Mouse (Mus musculus): ENCODE results near the gene Dip2c. TPM values are rescaled to one million over a fixed set of nuclear protein-coding genes. Genes with fewer than 3 reads are reported as not detected.

Dip2c gene
- total and polyA plus RNA-seq, 3 experiments = 8.0 to 26.8 (median 18.8) TPM

GRCm38 (mm10) chr13:9538556-9538955 is 262.2 kb downstream of the Dip2c start:
- no peak for DNase-seq

- DNase-seq = peak; percentile 6
Measured at GRCm38 (mm10) chr13:9547698-9548344, 271.5 kb downstream of the Dip2c start.

- no peak for DNase-seq
Measured at GRCm38 (mm10) chr13:9562099-9562498, 285.8 kb downstream of the Dip2c start.

- peak; percentile 51 for DNase-seq
Measured at GRCm38 (mm10) chr13:9562921-9563320, 286.6 kb downstream of the Dip2c start.

- DNase-seq = peak; percentile 13
Measured at GRCm38 (mm10) chr13:9568852-9569251, 292.5 kb downstream of the Dip2c start.

- DNase-seq = peak; percentile 61
Measured at GRCm38 (mm10) chr13:9576686-9577085, 300.4 kb downstream of the Dip2c start.

- DNase-seq = peak; percentile 56
Measured at GRCm38 (mm10) chr13:9578456-9578855, 302.1 kb downstream of the Dip2c start.

- DNase-seq = no peak
Measured at GRCm38 (mm10) chr13:9581821-9582220, 305.5 kb downstream of the Dip2c start.

GRCm38 (mm10) chr13:9583579-9583978 is 307.3 kb downstream of the Dip2c start:
- no peak for DNase-seq

- DNase-seq = no peak
Measured at GRCm38 (mm10) chr13:9599334-9600096, 323.2 kb downstream of the Dip2c start.

GRCm38 (mm10) chr13:9601350-9601749 is 325.0 kb downstream of the Dip2c start:
- no peak for DNase-seq

- DNase-seq = no peak
Measured at GRCm38 (mm10) chr13:9611229-9611628, 334.9 kb downstream of the Dip2c start.

GRCm38 (mm10) chr13:9632684-9633083 is 356.4 kb downstream of the Dip2c start:
- DNase-seq = no peak

- peak; percentile 57 for DNase-seq
Measured at GRCm38 (mm10) chr13:9635951-9636350, 359.6 kb downstream of the Dip2c start.

- no peak for DNase-seq
Measured at GRCm38 (mm10) chr13:9636505-9636904, 360.2 kb downstream of the Dip2c start.

- DNase-seq = no peak
Measured at GRCm38 (mm10) chr13:9637949-9638348, 361.6 kb downstream of the Dip2c start.

- peak; percentile 86 for DNase-seq
Measured at GRCm38 (mm10) chr13:9648716-9649115, 372.4 kb downstream of the Dip2c start.

- no peak for DNase-seq
Measured at GRCm38 (mm10) chr13:9649894-9650293, 373.6 kb downstream of the Dip2c start.

- DNase-seq = no peak
Measured at GRCm38 (mm10) chr13:9650580-9650979, 374.3 kb downstream of the Dip2c start.

GRCm38 (mm10) chr13:9653018-9653417 is 376.7 kb downstream of the Dip2c start:
- DNase-seq = no peak

- no peak for DNase-seq
Measured at GRCm38 (mm10) chr13:9656613-9657012, 380.3 kb downstream of the Dip2c start.

GRCm38 (mm10) chr13:9660711-9661110 is 384.4 kb downstream of the Dip2c start:
- DNase-seq = no peak

- DNase-seq = no peak
Measured at GRCm38 (mm10) chr13:9663593-9663992, 387.3 kb downstream of the Dip2c start.

Measured in adrenal gland, adult 2 months (tissue).